Mouse (Mus musculus) erythroid progenitor cell, adult 5-6 weeks (primary cell): ENCODE measurements around the gene Prkar2a. TPM values are rescaled to one million over a fixed set of nuclear protein-coding genes. Genes with fewer than 3 reads are reported as not detected.
"Not testable (repeated sequence)": the region's sequence is repeated elsewhere in the genome, so short reads cannot be mapped to it uniquely, and the experiment has no call there.

ENCODE experiments used
- ATAC-seq: replicated peaks from 2 replicates; pipeline ENCODE4 v1.8.0; 2016; ENCODE audit warnings: moderate number of reproducible peaks, mild to moderate bottlenecking, moderate TSS enrichment, inconsistent platforms; ENCODE audit not compliant: poor library complexity, low FRiP score, severe bottlenecking
- total RNA-seq, 2 experiments: library from RNA; stranded (forward) in 1 of 2; stranded (reverse) in 1 of 2; fragments of 150-400 nt in 1 of 2; fragments of 186-747, 209-891 nt in 1 of 2; gene quantifications; 2 replicates each; pipeline versions ENCODE4 v1.2.3 to v1.2.4; 2015 to 2017; ENCODE audit warnings: low replicate concordance in 2 of 2

The Prkar2a gene
- 1.4 and 10.9 TPM in 2 replicates for total RNA-seq (2015; ENCODE audit: low replicate concordance)
- total RNA-seq (2017; ENCODE audit: low replicate concordance) = 1.4 and 1.5 TPM in 2 replicates

- no peak for ATAC-seq
These were observed at the start of gene Prkar2a for GRCm38 (mm10) chr9:108689106-108689505. Prkar2a (plus strand) TSS chr9:108689314.

- ATAC-seq = no peak
These were observed 49.3 kb upstream of the Prkar2a start for GRCm38 (mm10) chr9:108639825-108640224.

- peak; percentile 46; the same call in 1 of the 2 replicates for ATAC-seq
These were observed 40.9 kb upstream of the Prkar2a start for GRCm38 (mm10) chr9:108648166-108648565.

- peak; percentile 97 for ATAC-seq
These were observed 40.2 kb upstream of the Prkar2a start, which contains the start of gene Arih2 for GRCm38 (mm10) chr9:108648611-108649560. Arih2 (minus strand) TSS chr9:108649386.

GRCm38 (mm10) chr9:108649561-108650440, 39.3 kb upstream of the Prkar2a start:
- no peak; the same call in 1 of the 2 replicates for ATAC-seq

GRCm38 (mm10) chr9:108654566-108655464, 34.3 kb upstream of the Prkar2a start:
- peak; percentile 85 for ATAC-seq

GRCm38 (mm10) chr9:108655865-108656264, 33.2 kb upstream of the Prkar2a start:
- ATAC-seq = not testable (repeated sequence)

GRCm38 (mm10) chr9:108661677-108662612, 27.2 kb upstream of the Prkar2a start, which contains the start of gene Slc25a20:
Slc25a20 (plus strand) TSS chr9:108662088.
- ATAC-seq = peak; percentile 99

GRCm38 (mm10) chr9:108662660-108663059, 26.5 kb upstream of the Prkar2a start:
- no peak for ATAC-seq

GRCm38 (mm10) chr9:108669875-108670274, 19.2 kb upstream of the Prkar2a start:
- peak; percentile 57; the same call in 1 of the 2 replicates for ATAC-seq

- ATAC-seq = no peak
These were observed 16.0 kb upstream of the Prkar2a start for GRCm38 (mm10) chr9:108673151-108673550.

GRCm38 (mm10) chr9:108680026-108680425, 9.1 kb upstream of the Prkar2a start:
- ATAC-seq = no peak

GRCm38 (mm10) chr9:108686475-108686887, 2.6 kb upstream of the Prkar2a start:
- ATAC-seq = no peak

GRCm38 (mm10) chr9:108687181-108687580, 1.9 kb upstream of the Prkar2a start:
- no peak for ATAC-seq

- ATAC-seq = no peak
These were observed 1.4 kb upstream of the Prkar2a start for GRCm38 (mm10) chr9:108687686-108688085.

GRCm38 (mm10) chr9:108688451-108688850, 663 bp upstream of the Prkar2a start:
- no peak for ATAC-seq

- no peak for ATAC-seq
These were observed 879 bp downstream of the Prkar2a start for GRCm38 (mm10) chr9:108689993-108690392.

- no peak for ATAC-seq
These were observed 1.8 kb downstream of the Prkar2a start for GRCm38 (mm10) chr9:108690914-108691313.
